Mouse (Mus musculus) bone marrow, adult 2 months (tissue): ENCODE measurements around the gene Gpr152.

Source experiments
- CTCF ChIP-seq: fragments of 200-500 bp; IDR thresholded peaks from 2 replicates; pipeline ENCODE4 v1.5.1; 2011; ENCODE audit warnings: low read length, control low read depth; ENCODE audit not compliant: control insufficient read depth, insufficient read depth
- POLR2A ChIP-seq: fragments of 200-500 bp; IDR thresholded peaks from 2 replicates; pipeline ENCODE4 v1.6.1; 2011; ENCODE audit warnings: low read depth, mild to moderate bottlenecking, control low read depth, low read length, borderline replicate concordance; ENCODE audit not compliant: control insufficient read depth

- TF ChIP-seq CTCF = no peak
- no peak for TF ChIP-seq POLR2A
These were observed 4.2 kb downstream of the Gpr152 start, which contains the start of gene Cabp4 for GRCm38 (mm10) chr19:4143759-4144268.
